Mouse (Mus musculus) Muller cell, postnatal 12 days (primary cell): ENCODE measurements at regions not wholly inside any gene's neighbourhood (a gene's known extent, or its start where the extent isn't known, plus 50 kb on each side); places are given as distances from the start of the nearest gene placed in this dataset.
A peak's percentile ranks its signal among the peaks of the same experiment; 100 is the strongest.

Source experiments
- DNase-seq: peaks from one replicate; pipeline ENCODE4 v3.0.0-alpha.2; 2015; ENCODE audit errors: inconsistent ontology term

GRCm38 (mm10) chr2:117399487-117399886, 56.7 kb upstream of the Rasgrp1 start:
- no peak for DNase-seq

- DNase-seq: no peak
Observed at GRCm38 (mm10) chr2:117403425-117404175, 60.8 kb upstream of the Rasgrp1 start.

GRCm38 (mm10) chr2:117405453-117405852, 62.7 kb upstream of the Rasgrp1 start:
- DNase-seq: no peak

- DNase-seq: no peak
Observed at GRCm38 (mm10) chr2:117408241-117408640, 65.4 kb upstream of the Rasgrp1 start.

- DNase-seq: no peak
Observed at GRCm38 (mm10) chr2:117412045-117412606, 69.3 kb upstream of the Rasgrp1 start.

- no peak for DNase-seq
Observed at GRCm38 (mm10) chr2:117417229-117417970, 74.6 kb upstream of the Rasgrp1 start.

GRCm38 (mm10) chr2:117418121-117418615, 75.4 kb upstream of the Rasgrp1 start:
- no peak for DNase-seq

- DNase-seq: no peak
Observed at GRCm38 (mm10) chr2:117418711-117419110, 75.9 kb upstream of the Rasgrp1 start.

GRCm38 (mm10) chr2:117421376-117421775, 78.6 kb upstream of the Rasgrp1 start:
- DNase-seq: no peak

GRCm38 (mm10) chr2:117422756-117423155, 80.0 kb upstream of the Rasgrp1 start:
- no peak for DNase-seq

GRCm38 (mm10) chr2:117429205-117429604, 86.4 kb upstream of the Rasgrp1 start:
- no peak for DNase-seq

GRCm38 (mm10) chr2:117432010-117432409, 89.2 kb upstream of the Rasgrp1 start:
- no peak for DNase-seq

GRCm38 (mm10) chr2:117432923-117433322, 90.1 kb upstream of the Rasgrp1 start:
- no peak for DNase-seq

- no peak for DNase-seq
Observed at GRCm38 (mm10) chr2:117433482-117433881, 90.7 kb upstream of the Rasgrp1 start.

GRCm38 (mm10) chr2:117438079-117438478, 95.3 kb upstream of the Rasgrp1 start:
- no peak for DNase-seq

GRCm38 (mm10) chr2:117438586-117439371, 96.0 kb upstream of the Rasgrp1 start:
- peak; percentile 60 for DNase-seq

- DNase-seq: peak; percentile 52
Observed at GRCm38 (mm10) chr2:117439372-117440183, 96.8 kb upstream of the Rasgrp1 start.

GRCm38 (mm10) chr2:117440801-117441281, 98.0 kb upstream of the Rasgrp1 start:
- DNase-seq: no peak

GRCm38 (mm10) chr2:117442862-117443261, 100.1 kb upstream of the Rasgrp1 start:
- no peak for DNase-seq

GRCm38 (mm10) chr2:117444671-117445070, 101.9 kb upstream of the Rasgrp1 start:
- no peak for DNase-seq

GRCm38 (mm10) chr2:117446876-117447275, 104.1 kb upstream of the Rasgrp1 start:
- no peak for DNase-seq
